8 mouse cellular contexts compared by ENCODE assay signal in genomic region chr9:110623416-110624195, GRCm38 (mm10). TPM values are rescaled to one million over a fixed set of nuclear protein-coding genes. Genes with fewer than 3 reads are reported as not detected.
DNase-seq lines count a peak whose midpoint lies in the region; ATAC-seq and TF ChIP-seq lines count a peak whose summit lies in the region.

No protein-coding gene starts in this region.

- TF ChIP-seq EP300 in heart, postnatal 0 days (IDR thresholded peaks at IDR 0.05; ENCODE audit: low read depth): no peak

- 0 out of 2 replicates have a peak, but pooled peaks cover 4% of the 10 kb centered on the region for H3K4me1 ChIP-seq in heart, postnatal 0 days (ENCODE audit: control insufficient read depth, insufficient read depth)
- peaks cover 13% of the 10 kb centered on the region for H3K4me1 ChIP-seq in midbrain, embryonic 11.5 days (ENCODE audit: control insufficient read depth, insufficient read depth, low read length)

- no peaks in the 10 kb centered on the region for H3K9me3 ChIP-seq in heart, postnatal 0 days (replicated peaks; ENCODE audit: control insufficient read depth, low read length)
- H3K9me3 ChIP-seq in midbrain, embryonic 11.5 days (ENCODE audit: control insufficient read depth, low read length): no peaks in the 10 kb centered on the region

- H3K4me2 ChIP-seq in heart, postnatal 0 days (ENCODE audit: low read depth, low read length): peak overlapping the region; percentile 92
- H3K4me2 ChIP-seq in midbrain, embryonic 11.5 days: peak overlapping the region; percentile 98

- peaks cover 20% of the 10 kb centered on the region for H3K79me2 ChIP-seq in C2C12 (ENCODE audit: control insufficient read depth, insufficient read depth)

- peaks cover 26% of the 10 kb centered on the region for H3K36me3 ChIP-seq in C2C12 (ENCODE audit: control insufficient read depth, insufficient read depth)
- peaks cover 36% of the 10 kb centered on the region; the same call in 1 of the 2 replicates for H3K36me3 ChIP-seq in heart, postnatal 0 days (replicated peaks; ENCODE audit: control insufficient read depth, insufficient read depth, low read length)
- H3K36me3 ChIP-seq in midbrain, embryonic 11.5 days (ENCODE audit: control insufficient read depth, insufficient read depth, low read length): 0 out of 2 replicates have a peak, but pooled peaks cover 3% of the 10 kb centered on the region

- no peaks in the 10 kb centered on the region for H3K27me3 ChIP-seq in C2C12 (ENCODE audit: control insufficient read depth, insufficient read depth, insufficient read length)
- no peaks in the 10 kb centered on the region for H3K27me3 ChIP-seq in heart, postnatal 0 days (ENCODE audit: control insufficient read depth, insufficient read depth, low read length)
- H3K27me3 ChIP-seq in midbrain, embryonic 11.5 days (ENCODE audit: control insufficient read depth, insufficient read depth, low read length): no peaks in the 10 kb centered on the region

- H3K9ac ChIP-seq in heart, postnatal 0 days (replicated peaks; ENCODE audit: low read depth, low read length): peak overlapping the region; percentile 53
- H3K9ac ChIP-seq in midbrain, embryonic 11.5 days (ENCODE audit: low read length): peak overlapping the region; percentile 73

- H3ac ChIP-seq in C2C12 (ENCODE audit: control insufficient read depth, insufficient read length, low read depth): peak overlapping the region; percentile 72

- H3K27ac ChIP-seq in heart, postnatal 0 days (ENCODE audit: low read depth): peak overlapping the region; percentile 84; the same call in 1 of the 2 replicates
- peak overlapping the region; percentile 75; the same call in 1 of the 2 replicates for H3K27ac ChIP-seq in midbrain, embryonic 11.5 days (ENCODE audit: low read depth, low read length)

- 42% methylated on average over 8 of the region's 8 CpGs for WGBS in heart, postnatal 0 days
- WGBS in midbrain, embryonic 11.5 days: 46% methylated on average over 8 of the region's 8 CpGs

- peaks cover 3% of the 10 kb centered on the region for H3K79me3 ChIP-seq in C2C12 (ENCODE audit: low read depth)

- no peak for TF ChIP-seq CTCF in C2C12 (IDR thresholded peaks at IDR 0.05; ENCODE audit: control insufficient read depth, insufficient read depth, insufficient read length)
- no peak for TF ChIP-seq CTCF in heart, postnatal 0 days (IDR thresholded peaks at IDR 0.05; ENCODE audit: low read depth)

- H3K4me3 ChIP-seq in C2C12 (ENCODE audit: insufficient read depth, poor library complexity, severe bottlenecking): peak overlapping the region; percentile 42
- peak overlapping the region; percentile 60 for H3K4me3 ChIP-seq in heart, postnatal 0 days (ENCODE audit: low read depth, low read length)
- H3K4me3 ChIP-seq in midbrain, embryonic 11.5 days (ENCODE audit: low read depth, low read length): peak overlapping the region; percentile 54

- peak; percentile 32 for DNase-seq in embryo, embryonic 9.5 days (ENCODE audit: extremely low spot score)
- no peak for DNase-seq in embryo, embryonic 11 days
- DNase-seq in heart, postnatal 0 days (ENCODE audit: low spot score): no peak
- peak; percentile 90 for DNase-seq in midbrain, embryonic 11.5 days (ENCODE audit: low spot score, missing footprints)
- no peak for DNase-seq in Muller cell, postnatal 12 days (ENCODE audit: inconsistent ontology term)
- no peak for DNase-seq in adrenal gland, postnatal 25 days
- DNase-seq in ovary, adult 18-20 months (ENCODE audit: low spot score): no peak

- no peak for ATAC-seq in heart, postnatal 0 days (ENCODE audit: insufficient read depth, low read depth)
- ATAC-seq in midbrain, embryonic 11.5 days (ENCODE audit: low FRiP score): peak; percentile 3; the same call in 1 of the 2 replicates

TF ChIP-seq in C2C12, 6 proteins besides CTCF, POLR2A, EP300 and RAD21:
- TF ChIP-seq CEBPB (IDR thresholded peaks at IDR 0.05; ENCODE audit: low read depth) (no peak), MAX (IDR thresholded peaks at IDR 0.05) (no peak), FOSL1 (IDR thresholded peaks at IDR 0.05; ENCODE audit: insufficient read depth, low read length, poor library complexity, severe bottlenecking) (no peak), MYOD1 (IDR thresholded peaks at IDR 0.05; ENCODE audit: control insufficient read depth, insufficient read length, low read depth) (no peak), USF1 (IDR thresholded peaks at IDR 0.05; ENCODE audit: low read depth) (no peak), MYOG (IDR thresholded peaks at IDR 0.05; ENCODE audit: control insufficient read depth, extremely low read depth, insufficient read length) (no peak)

RNA-seq across cellular contexts. Expression of gene Nradd, which starts 0.6 kb away (rescaled TPM):
- 87.7 TPM for polyA plus RNA-seq in C2C12 (2012; fragmentation: generic; extraction: Trizol)
- 7.9 and 22.8 TPM in 2 replicates for total RNA-seq in heart, postnatal 0 days (2014; rRNA removed; ENCODE audit: low replicate concordance)
- polyA plus RNA-seq in heart, postnatal 0 days (2015; fragmentation: Nextera tagmentation; extraction: Ambion mirVana): 10.4 and 11.5 TPM in 2 replicates
- 20.7 and 22.8 TPM in 2 replicates for polyA plus RNA-seq in midbrain, embryonic 11.5 days (2014; fragmentation: Nextera tagmentation; extraction: Ambion mirVana)
- 18.5 and 20.9 TPM in 2 replicates for total RNA-seq in adrenal gland, postnatal 25 days (2021)

RNA-seq across cellular contexts. Expression of gene Nbeal2, which starts 30.4 kb away (rescaled TPM):
- polyA plus RNA-seq in C2C12 (2012; fragmentation: generic; extraction: Trizol): 3.3 TPM
- total RNA-seq in heart, postnatal 0 days (2014; rRNA removed; ENCODE audit: low replicate concordance): 11.5 and 12.9 TPM in 2 replicates
- polyA plus RNA-seq in heart, postnatal 0 days (2015; fragmentation: Nextera tagmentation; extraction: Ambion mirVana): 1.2 and 1.6 TPM in 2 replicates
- polyA plus RNA-seq in midbrain, embryonic 11.5 days (2014; fragmentation: Nextera tagmentation; extraction: Ambion mirVana): 1.1 and 1.6 TPM in 2 replicates
- 7.9 and 10.1 TPM in 2 replicates for total RNA-seq in adrenal gland, postnatal 25 days (2021)

RNA-seq across cellular contexts. Expression of gene Ccdc12, which starts 32.7 kb away (rescaled TPM):
- 86.7 TPM for polyA plus RNA-seq in C2C12 (2012; fragmentation: generic; extraction: Trizol)
- 52.9 and 95.9 TPM in 2 replicates for total RNA-seq in heart, postnatal 0 days (2014; rRNA removed; ENCODE audit: low replicate concordance)
- polyA plus RNA-seq in heart, postnatal 0 days (2015; fragmentation: Nextera tagmentation; extraction: Ambion mirVana): 134 and 143 TPM in 2 replicates
- 135 and 144 TPM in 2 replicates for polyA plus RNA-seq in midbrain, embryonic 11.5 days (2014; fragmentation: Nextera tagmentation; extraction: Ambion mirVana)
- total RNA-seq in adrenal gland, postnatal 25 days (2021): 64.0 and 69.5 TPM in 2 replicates

Comparison
In these comparisons a context has a peak if more than half of its experiments do, and no peak if none do; other contexts are left out.
1. DNase-seq: peak in embryo, embryonic 9.5 days (single experiment) and midbrain, embryonic 11.5 days (single experiment); none in embryo, embryonic 11 days (single experiment), heart, postnatal 0 days (single experiment), Muller cell, postnatal 12 days (single experiment), adrenal gland, postnatal 25 days (single experiment) and ovary, adult 18-20 months (single experiment).
2. Peak in every context shown above with its lines, with median percentiles within 50 percentile points of each other: H3K4me3 ChIP-seq.